Mouse (Mus musculus) testis, postnatal 14 days (tissue): ENCODE measurements around the gene Zfp865.

Source experiments
- DNase-seq: peaks from one replicate; pipeline ENCODE4 v3.0.0; 2021; ENCODE audit warnings: low spot score

The Zfp865 gene

DNA sequence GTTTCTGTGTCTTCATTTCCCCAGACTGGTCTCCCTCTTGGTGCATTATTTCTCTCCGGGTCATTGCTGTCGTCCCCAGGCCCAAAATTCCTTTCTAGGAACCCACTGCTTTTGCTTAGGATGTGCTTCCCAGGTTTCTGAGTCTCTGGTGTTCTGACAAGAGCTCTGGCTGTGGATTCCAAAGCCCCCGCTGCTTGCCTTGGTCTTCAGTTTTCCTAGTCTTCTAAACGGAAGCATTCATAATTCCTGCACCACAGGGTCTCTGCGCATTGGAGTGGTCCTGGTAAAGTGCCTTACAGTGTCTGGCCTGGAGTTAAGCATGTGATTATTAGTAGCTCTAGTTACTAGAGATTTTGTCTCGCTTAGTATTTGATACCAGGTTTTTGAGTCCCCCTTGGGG is 60.6 kb downstream of the Zfp865 start:
- DNase-seq: no peak

- no peak for DNase-seq
Measured at GRCm38 (mm10) chr7:5081241-5081640, 61.1 kb downstream of the Zfp865 start.

DNA sequence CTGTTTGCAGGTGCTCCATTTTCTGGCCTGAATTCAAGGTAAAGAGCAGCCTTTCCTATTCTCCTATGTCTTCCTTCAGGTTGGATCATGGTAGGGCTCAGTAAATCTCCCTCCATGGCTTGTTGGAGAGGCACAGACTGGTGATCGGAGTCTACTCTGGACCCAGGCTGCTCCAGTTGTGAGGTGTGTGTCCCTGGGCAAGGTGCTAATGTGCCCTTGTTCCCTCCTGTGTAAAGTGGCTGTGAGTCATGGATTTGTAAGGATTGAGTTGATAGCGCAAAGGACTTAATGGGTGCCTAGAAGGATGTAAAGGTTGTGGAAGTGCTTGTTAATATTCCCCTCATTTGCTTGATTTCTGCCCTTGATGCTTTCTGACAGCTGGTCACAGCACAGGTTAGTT is 61.8 kb downstream of the Zfp865 start:
- no peak for DNase-seq

DNA sequence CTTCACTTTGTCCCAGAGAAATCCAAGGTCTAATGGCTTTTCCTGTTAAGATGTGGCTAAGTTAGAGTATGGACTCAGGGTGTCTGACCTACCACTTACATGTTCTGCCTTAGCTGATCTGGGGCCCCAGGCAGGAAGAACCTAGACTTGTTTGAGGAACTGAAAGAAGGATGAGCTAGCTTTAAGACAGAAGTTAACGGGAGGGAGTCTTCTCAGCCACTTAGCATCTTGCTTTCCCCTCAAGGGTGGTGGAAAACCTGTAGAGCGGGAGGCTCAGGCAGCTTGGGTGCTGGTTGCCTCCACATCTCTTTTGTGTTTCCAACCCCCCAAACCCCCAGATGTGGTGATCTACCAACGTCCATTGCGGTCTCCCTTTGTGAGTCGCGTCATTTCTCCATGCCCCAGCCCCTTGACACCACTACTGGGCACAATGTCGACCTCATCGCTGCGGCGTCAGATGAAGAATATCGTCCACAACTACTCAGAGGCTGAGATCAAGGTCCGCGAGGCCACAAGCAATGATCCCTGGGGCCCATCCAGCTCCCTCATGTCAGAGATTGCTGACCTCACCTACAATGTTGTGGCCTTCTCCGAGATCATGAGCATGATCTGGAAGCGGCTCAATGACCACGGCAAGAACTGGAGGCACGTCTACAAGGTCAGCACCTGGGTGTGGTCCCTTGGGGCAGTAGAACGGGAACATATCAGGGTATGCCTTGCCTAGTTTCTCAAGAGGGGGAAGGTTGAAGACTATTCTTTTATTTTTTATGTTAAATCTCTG is 63.3 kb downstream of the Zfp865 start:
- DNase-seq: no peak

DNA sequence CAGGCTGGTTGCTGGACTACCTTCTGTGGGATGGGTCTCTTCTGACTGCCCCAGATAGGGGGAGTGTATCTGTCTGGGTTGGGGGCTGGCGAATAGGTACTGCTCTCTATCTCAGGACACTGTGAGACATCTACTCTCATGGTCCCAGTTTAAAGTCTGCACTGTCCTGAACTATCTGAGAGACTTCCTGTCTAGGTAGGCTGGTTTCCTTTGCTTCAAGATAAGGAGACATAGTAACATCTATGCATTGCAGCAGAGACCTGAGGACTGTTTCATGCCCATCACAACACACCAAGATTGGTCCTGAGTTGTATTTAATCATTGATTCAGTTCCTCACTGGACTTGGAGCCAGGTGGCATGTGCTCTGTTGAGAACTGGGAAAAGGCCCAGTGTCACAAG is 65.3 kb downstream of the Zfp865 start:
- no peak for DNase-seq
